Mouse (Mus musculus) lung, postnatal 0 days (tissue): Measurements from ENCODE around the gene Clk2.

Source experiments
- CTCF ChIP-seq: IDR thresholded peaks from 2 replicates; pipeline ENCODE4 v1.5.1; 2016; ENCODE audit warnings: antibody characterized with exemption, mild to moderate bottlenecking
- EP300 ChIP-seq: IDR thresholded peaks from 2 replicates; pipeline ENCODE4 v1.6.1; 2016; ENCODE audit warnings: antibody characterized with exemption, mild to moderate bottlenecking, control low read depth

DNA sequence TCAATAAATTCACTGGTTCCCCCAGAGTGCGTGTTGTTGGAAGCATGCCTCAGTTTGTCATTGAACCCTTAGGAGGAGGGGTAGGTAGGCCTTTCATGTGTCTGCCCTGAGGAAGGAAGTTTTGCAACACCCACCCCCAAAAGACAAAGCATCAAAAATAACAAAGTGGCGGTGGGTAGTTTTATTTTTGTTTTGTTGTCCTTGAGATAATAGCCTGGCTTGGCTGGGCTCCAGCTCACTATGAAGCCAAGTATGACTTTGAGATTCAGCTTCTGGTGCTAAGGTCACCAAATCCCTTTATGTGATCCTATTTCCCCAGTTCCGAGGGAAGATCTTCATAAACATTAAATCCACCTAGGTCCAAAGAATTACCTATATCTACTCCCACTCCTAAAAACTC lies 40.4 kb upstream of the Clk2 start:
- TF ChIP-seq CTCF (no peak), EP300 (peak; percentile 45)
